Mouse (Mus musculus) T-helper 17 cell (primary cell): ENCODE data around the gene Mutyh.

ENCODE experiments used
- in situ Hi-C, 2 experiments: fragments of 300-600 bp; cut with MboI, MseI; formaldehyde crosslinking; loops; 1 replicate in 1 of 2; 2 replicates in 1 of 2; pipeline ENCODE4 v1.15.1; 2025; ENCODE audit warnings: high pct_unique_total_duplicates in 2 of 2

The Mutyh gene

GRCm38 (mm10) chr4:116819968-116820901 lies 12.7 kb downstream of the Mutyh start:
- in situ Hi-C loops: loop anchor here (5.0 kb wide), 2 partner anchors 172 to 322 kb away; partner anchors contain the start of gene Urod (in 2 of the 2)

GRCm38 (mm10) chr4:116820902-116821693 lies 13.6 kb downstream of the Mutyh start:
- in situ Hi-C loops: loop anchor here (5.0 kb wide), 2 partner anchors 171 to 321 kb away; partner anchors contain the start of gene Urod (in 2 of the 2)

- in situ Hi-C loops: loop anchor here (5.0 kb wide), 2 partner anchors 171 to 321 kb away; partner anchors contain the start of gene Urod (in 2 of the 2)
Observed at GRCm38 (mm10) chr4:116821694-116822016, 14.1 kb downstream of the Mutyh start, which contains the start of gene Hpdl. Hpdl (minus strand) TSS chr4:116821707.

GRCm38 (mm10) chr4:116824541-116825004 lies 17.1 kb downstream of the Mutyh start:
- in situ Hi-C loops: loop anchor here (5.0 kb wide), 2 partner anchors 168 to 318 kb away; partner anchors contain the start of gene Urod (in 2 of the 2)

GRCm38 (mm10) chr4:116827819-116828218 lies 20.3 kb downstream of the Mutyh start:
- in situ Hi-C loops: no loop called here

GRCm38 (mm10) chr4:116829364-116830069 lies 22.0 kb downstream of the Mutyh start:
- in situ Hi-C loops: loop anchor here in 1 of 2 experiments (5.0 to 10.0 kb wide), 3 partner anchors 43 to 1635 kb away; no protein-coding TSS in a partner anchor

GRCm38 (mm10) chr4:116830070-116830368 lies 22.5 kb downstream of the Mutyh start:
- in situ Hi-C loops: loop anchor here in 1 of 2 experiments (5.0 to 10.0 kb wide), 3 partner anchors 42 to 1635 kb away; no protein-coding TSS in a partner anchor

GRCm38 (mm10) chr4:116838999-116839398 lies 31.5 kb downstream of the Mutyh start:
- in situ Hi-C loops: loop anchor here in 1 of 2 experiments (10.0 kb wide), 1 partner anchor 1626 kb away; no protein-coding TSS in a partner anchor

GRCm38 (mm10) chr4:116840096-116840495 lies 32.6 kb downstream of the Mutyh start:
- in situ Hi-C loops: loop anchor here in 1 of 2 experiments (10.0 kb wide), 1 partner anchor 265 kb away; no protein-coding TSS in a partner anchor

- in situ Hi-C loops: loop anchor here in 1 of 2 experiments (10.0 kb wide), 1 partner anchor 264 kb away; no protein-coding TSS in a partner anchor
Observed at GRCm38 (mm10) chr4:116840841-116841240, 33.3 kb downstream of the Mutyh start.

- in situ Hi-C loops: loop anchor here in 1 of 2 experiments (10.0 kb wide), 1 partner anchor 260 kb away; no protein-coding TSS in a partner anchor
Observed at GRCm38 (mm10) chr4:116844324-116844723, 36.8 kb downstream of the Mutyh start.

GRCm38 (mm10) chr4:116849901-116850300 lies 42.4 kb downstream of the Mutyh start:
- in situ Hi-C loops: loop anchor here in 1 of 2 experiments (10.0 kb wide), 1 partner anchor 255 kb away; no protein-coding TSS in a partner anchor

- in situ Hi-C loops: no loop called here
Observed at GRCm38 (mm10) chr4:116854286-116854685, 46.8 kb downstream of the Mutyh start.

- in situ Hi-C loops: no loop called here
Observed at GRCm38 (mm10) chr4:116857203-116857602, 49.7 kb downstream of the Mutyh start.

- in situ Hi-C loops: loop anchor here in 1 of 2 experiments (5.0 kb wide), 1 partner anchor 73 kb away; no protein-coding TSS in a partner anchor
Observed at GRCm38 (mm10) chr4:116859711-116860110, 52.2 kb downstream of the Mutyh start.

- in situ Hi-C loops: loop anchor here in 1 of 2 experiments (5.0 kb wide), 1 partner anchor 70 kb away; no protein-coding TSS in a partner anchor
Observed at GRCm38 (mm10) chr4:116862023-116862422, 54.5 kb downstream of the Mutyh start.
